Mouse (Mus musculus) embryonic facial prominence, embryonic 14.5 days (tissue): Measurements from ENCODE around the gene Tor4a. TPM values are rescaled to one million over a fixed set of nuclear protein-coding genes. Genes with fewer than 3 reads are reported as not detected.
A peak's percentile ranks its signal among the peaks of the same experiment; 100 is the strongest.

Experiments
- ATAC-seq: fragments of 200-750 bp; cut with Nextera tagmentation; 2 replicates; pipeline ENCODE4 v1.8.0; 2017; ENCODE audit warnings: low read depth, moderate number of reproducible peaks, moderate TSS enrichment
- DNase-seq: peaks from one replicate; pipeline ENCODE4 v3.0.0-alpha.2; 2015; ENCODE audit warnings: low spot score
- H3K27ac ChIP-seq: fragments of 300-500 bp; sonication (generic); replicated peaks from 2 replicates; pipeline ENCODE4 v1.5.1; 2014; ENCODE audit warnings: low read depth, mild to moderate bottlenecking, low read length, moderate library complexity
- H3K27me3 ChIP-seq: fragments of 300-500 bp; sonication (generic); replicated peaks from 2 replicates; pipeline ENCODE4 v1.6.1; 2014; ENCODE audit warnings: low read length; ENCODE audit not compliant: control insufficient read depth, insufficient read depth
- H3K36me3 ChIP-seq: fragments of 300-500 bp; sonication (generic); 2 replicates; pipeline ENCODE4 v1.6.1; 2014; ENCODE audit warnings: low read length, mixed read lengths; ENCODE audit not compliant: control insufficient read depth, insufficient read depth
- H3K4me1 ChIP-seq: fragments of 300-500 bp; sonication (generic); 2 replicates; pipeline ENCODE4 v1.6.1; 2014; ENCODE audit warnings: antibody characterized with exemption, low read length; ENCODE audit not compliant: control insufficient read depth, insufficient read depth
- H3K4me2 ChIP-seq: fragments of 300-500 bp; sonication (generic); 2 replicates; pipeline ENCODE4 v1.6.1; 2014; ENCODE audit warnings: low read depth, mild to moderate bottlenecking, low read length, moderate library complexity, mixed read lengths
- H3K4me3 ChIP-seq: fragments of 300-500 bp; sonication (generic); 2 replicates; pipeline ENCODE4 v1.5.1; 2014; ENCODE audit warnings: low read depth, mild to moderate bottlenecking, low read length
- H3K9ac ChIP-seq: fragments of 300-500 bp; sonication (generic); 2 replicates; pipeline ENCODE4 v1.6.1; 2014; ENCODE audit warnings: low read depth, mild to moderate bottlenecking, low read length, moderate library complexity, mixed read lengths
- H3K9me3 ChIP-seq: fragments of 300-500 bp; sonication (generic); 2 replicates; pipeline ENCODE4 v1.6.1; 2016; ENCODE audit warnings: low read length; ENCODE audit not compliant: control insufficient read depth
- WGBS: fragments of 180-500 bp; shearing (Covaris S2); extraction: QIAGEN DNeasy Blood & Tissue Kit; methylation state at CpG from one replicate; pipeline ENCODE4 v1.1.7; 2014; 5-methylcytosine and 5-hydroxymethylcytosine counted together
- polyA plus RNA-seq: library from polyadenylated mRNA; unstranded; fragments of >200 nt; fragmentation: Nextera tagmentation; extraction: Ambion mirVana; gene quantifications from 2 replicates; pipeline ENCODE4 v1.2.1, GENCODE M21; 2014

Tor4a gene
- polyA plus RNA-seq, 1 experiment from 2014 or later = 7.5 TPM

DNA sequence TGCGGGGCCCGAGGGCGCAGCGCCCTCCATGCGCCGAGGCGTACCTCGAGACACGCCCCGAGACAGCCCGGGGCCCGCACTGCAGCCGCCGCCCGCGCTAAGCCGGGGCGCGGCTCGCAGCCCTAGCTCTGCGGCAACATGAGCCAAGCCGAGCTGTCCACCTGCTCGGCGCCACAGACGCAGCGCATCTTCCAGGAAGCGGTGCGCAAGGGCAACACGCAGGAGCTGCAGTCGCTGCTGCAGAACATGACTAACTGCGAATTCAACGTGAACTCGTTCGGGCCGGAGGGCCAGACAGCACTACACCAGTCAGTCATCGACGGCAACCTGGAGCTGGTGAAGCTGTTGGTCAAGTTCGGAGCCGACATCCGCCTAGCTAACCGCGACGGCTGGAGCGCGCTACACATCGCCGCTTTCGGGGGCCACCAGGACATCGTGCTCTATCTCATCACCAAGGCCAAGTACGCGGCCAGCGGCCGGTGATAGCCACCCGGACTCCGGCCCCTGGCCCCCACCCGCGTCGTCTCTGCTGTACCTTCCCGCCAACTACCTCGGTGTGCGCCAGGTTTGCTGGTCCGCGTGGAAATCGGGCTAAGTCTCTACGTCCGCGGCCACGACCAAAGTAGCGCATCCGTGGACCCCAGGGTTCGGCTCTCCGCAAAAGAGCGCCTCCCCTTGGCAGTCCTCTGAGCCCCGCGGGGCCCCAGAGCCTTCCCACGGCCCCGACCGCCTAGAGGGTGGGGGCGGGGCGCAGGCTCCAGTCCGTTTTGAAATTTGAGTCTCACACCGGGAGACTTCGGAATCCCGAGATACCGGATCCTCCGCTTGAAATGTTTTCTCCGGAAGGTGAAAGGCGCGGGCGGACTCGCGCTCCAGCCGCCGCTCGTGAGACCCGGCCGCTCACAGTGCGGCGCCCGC lies 15.5 kb downstream of the Tor4a start:
- Histone ChIP-seq H3K4me2 (peak overlapping the region; percentile 85), H3K36me3 (no peaks in the 10 kb centered on the region), H3K27me3 (peaks cover 67% of the 10 kb centered on the region), H3K4me3 (peak overlapping the region; percentile 57), H3K4me1 (peaks cover 27% of the 10 kb centered on the region), H3K27ac (peak overlapping the region; percentile 75), H3K9me3 (no peaks in the 10 kb centered on the region), H3K9ac (peak overlapping the region; percentile 56)
- under 1% methylated on average over 74 of the region's 100 CpGs for WGBS
- DNase-seq (peak; percentile 73), ATAC-seq (peak; percentile 47)

DNA sequence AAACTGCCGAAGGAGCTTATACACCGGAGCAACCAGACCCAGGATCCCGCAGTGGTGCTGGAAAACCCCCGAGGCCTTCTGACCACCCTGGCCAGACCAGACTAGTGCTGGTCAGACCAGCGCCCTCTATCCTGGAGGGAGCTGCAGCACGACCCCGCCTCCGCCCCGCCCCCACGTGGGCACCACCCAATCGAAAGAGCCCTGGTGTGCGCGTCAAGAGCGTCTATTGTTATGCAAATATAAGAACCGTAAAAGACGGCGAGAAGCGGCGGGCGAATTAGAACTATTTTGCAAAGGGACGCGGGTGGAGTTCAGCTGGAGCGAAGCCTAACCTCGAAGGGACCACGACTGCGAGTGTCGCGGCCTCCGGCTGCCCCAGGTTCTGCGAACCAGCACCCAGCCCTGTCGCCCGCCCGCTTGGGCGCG lies 16.2 kb downstream of the Tor4a start, which contains the start of gene Nrarp:
TSS of gene Nrarp (plus strand) at position 281 of the 426 bp plus-strand sequence.
- peak within 1 kb of the TSS; percentile 56 for H3K9ac ChIP-seq
- H3K4me3 ChIP-seq = peak within 1 kb of the TSS; percentile 57
- ATAC-seq = peak; percentile 87
- peaks cover 71% of the 10 kb centered on the region for H3K27me3 ChIP-seq
- under 1% methylated on average over 32 of the region's 35 CpGs for WGBS
- no peaks in the 10 kb centered on the region for H3K9me3 ChIP-seq
- H3K27ac ChIP-seq = peak within 1 kb of the TSS; percentile 75
- DNase-seq = peak; percentile 95
- peak within 1 kb of the TSS; percentile 85 for H3K4me2 ChIP-seq
- H3K4me1 ChIP-seq = peaks cover 26% of the 10 kb centered on the region
- no peaks in the 10 kb centered on the region for H3K36me3 ChIP-seq

DNA sequence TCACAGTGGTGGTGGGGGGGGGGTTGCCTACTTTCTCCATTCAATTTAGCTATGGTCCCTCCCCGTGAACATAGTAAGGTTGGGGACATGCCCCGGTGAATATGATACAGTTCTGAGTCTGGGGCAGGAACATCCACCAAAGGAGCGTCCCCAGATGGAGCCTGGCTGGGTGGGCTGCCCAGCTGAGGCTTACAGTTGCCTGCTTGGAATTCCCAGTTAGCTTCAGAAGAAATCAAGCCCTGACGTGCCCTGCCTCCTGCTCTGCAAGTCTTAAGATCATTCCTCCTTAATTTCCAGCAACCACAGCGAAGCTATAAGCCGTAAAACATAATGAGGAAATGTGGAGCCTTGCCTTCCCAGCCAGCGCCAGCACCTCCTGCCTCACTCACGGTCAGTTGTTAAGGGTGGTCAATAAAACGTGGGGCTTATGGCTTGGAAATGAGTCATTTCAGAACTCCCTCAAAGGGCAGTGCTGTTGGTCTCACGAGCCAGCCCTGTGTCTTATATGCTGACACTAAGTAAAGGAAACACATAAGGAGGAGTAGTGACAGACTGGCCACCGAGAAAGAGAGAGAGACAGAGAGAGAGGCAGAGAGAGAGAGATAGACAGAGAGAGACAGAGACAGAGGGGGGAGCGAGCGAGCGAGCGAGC lies 17.0 kb downstream of the Tor4a start:
- Histone ChIP-seq H3K27ac (peak overlapping the region; percentile 13; the same call in 1 of the 2 replicates), H3K9me3 (no peaks in the 10 kb centered on the region), H3K27me3 (peaks cover 69% of the 10 kb centered on the region), H3K4me1 (peaks cover 20% of the 10 kb centered on the region), H3K4me2 (peak overlapping the region; percentile 85), H3K9ac (no peak overlapping the region), H3K36me3 (no peaks in the 10 kb centered on the region), H3K4me3 (peak overlapping the region; percentile 57)
- 47% methylated on average over 15 of the region's 15 CpGs for WGBS
- ATAC-seq = no peak
- DNase-seq = no peak

DNA sequence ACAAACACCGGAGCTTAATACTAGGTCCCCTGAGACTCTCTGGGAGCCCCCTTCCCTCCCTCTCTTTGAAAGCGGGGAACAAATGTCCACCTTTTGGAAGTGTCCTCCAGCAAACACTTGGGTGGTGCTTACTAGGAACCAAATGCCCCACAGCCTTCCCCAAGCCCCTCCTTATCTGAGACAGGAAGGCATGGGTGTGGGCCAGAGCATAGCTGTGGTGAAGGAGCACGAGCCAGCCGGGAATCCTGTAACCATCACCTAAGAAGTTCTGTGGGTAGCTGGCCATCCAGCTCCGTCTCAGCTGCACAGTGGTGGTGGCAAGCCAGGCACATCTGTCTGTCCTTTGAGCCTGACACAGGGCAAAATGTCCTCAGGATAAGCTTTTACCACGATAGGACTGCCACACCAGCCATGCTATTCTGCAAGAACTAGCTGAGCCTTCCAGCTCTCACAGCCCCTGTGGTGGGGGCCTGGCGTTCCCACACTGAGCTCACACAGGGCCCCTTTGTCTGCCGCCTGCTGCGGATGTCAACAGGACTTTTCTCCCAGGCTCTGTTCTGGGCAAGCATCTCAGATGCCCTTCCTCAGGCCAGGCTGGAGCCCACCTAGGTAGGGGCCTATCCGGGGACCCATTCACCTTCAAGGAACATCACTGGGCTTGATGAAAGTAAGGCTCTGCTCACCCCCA lies 18.3 kb downstream of the Tor4a start:
- DNase-seq (no peak), ATAC-seq (no peak)
- H3K27me3 ChIP-seq = peaks cover 57% of the 10 kb centered on the region
- peak overlapping the region; percentile 58 for H3K27ac ChIP-seq
- H3K36me3 ChIP-seq = no peaks in the 10 kb centered on the region
- H3K4me3 ChIP-seq = no peak overlapping the region
- 0 out of 2 replicates have a peak overlapping the region, but pooled peaks have one; percentile 28 for H3K9ac ChIP-seq
- WGBS = 12% methylated on average over 10 of the region's 10 CpGs
- H3K4me2 ChIP-seq = peak overlapping the region; percentile 25
- no peaks in the 10 kb centered on the region for H3K9me3 ChIP-seq
- peaks cover 20% of the 10 kb centered on the region for H3K4me1 ChIP-seq

DNA sequence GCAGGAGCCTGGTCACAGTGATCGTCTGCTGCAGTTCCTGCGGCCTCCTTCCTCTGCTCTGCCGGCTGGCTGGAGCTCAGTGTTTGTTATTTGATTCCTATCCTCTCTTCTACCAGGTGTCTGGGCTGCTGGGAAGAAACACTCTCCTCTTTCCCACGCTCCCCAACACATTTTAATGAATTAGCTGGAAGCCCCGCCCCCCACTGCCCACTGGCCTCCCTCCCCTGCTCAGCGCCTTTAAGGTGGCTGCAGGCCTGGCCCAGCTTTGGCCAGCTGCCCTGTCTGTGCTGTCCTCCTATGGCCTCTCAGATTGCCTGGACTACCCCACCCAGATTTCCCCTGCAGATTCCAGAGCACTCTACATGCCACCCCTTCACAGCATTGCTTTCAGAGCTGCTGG lies 19.0 kb downstream of the Tor4a start:
- Histone ChIP-seq H3K27ac (peak overlapping the region; percentile 58; the same call in 1 of the 2 replicates), H3K9ac (peak overlapping the region; percentile 46), H3K4me1 (peaks cover 20% of the 10 kb centered on the region), H3K27me3 (peaks cover 50% of the 10 kb centered on the region), H3K4me3 (no peak overlapping the region), H3K9me3 (no peaks in the 10 kb centered on the region), H3K4me2 (peak overlapping the region; percentile 25; the same call in 1 of the 2 replicates), H3K36me3 (no peaks in the 10 kb centered on the region)
- ATAC-seq (no peak), DNase-seq (peak; percentile 78)
- 7% methylated on average over 5 of the region's 6 CpGs for WGBS

DNA sequence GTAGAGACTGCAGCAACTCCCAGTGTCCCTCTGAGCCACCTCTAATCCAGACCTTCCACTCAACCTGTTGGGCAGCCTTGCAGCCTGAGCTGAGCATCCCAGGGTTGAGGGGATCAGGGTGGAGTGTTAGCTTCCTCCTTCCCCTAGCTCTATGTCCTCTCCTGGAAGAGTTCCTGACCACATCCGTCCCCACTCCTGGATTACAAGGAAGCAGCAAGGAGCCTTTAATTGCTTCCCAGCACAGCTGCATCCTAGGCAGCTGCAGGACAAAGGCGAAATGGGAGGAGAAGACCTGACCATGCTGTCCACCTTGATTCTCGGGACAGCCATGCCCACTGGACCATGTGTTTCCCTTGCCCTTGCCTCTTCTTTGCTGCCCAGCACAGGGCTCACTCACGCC lies 19.6 kb downstream of the Tor4a start:
- DNase-seq (no peak), ATAC-seq (no peak)
- Histone ChIP-seq H3K4me3 (no peak overlapping the region), H3K27ac (peak overlapping the region; percentile 58; the same call in 1 of the 2 replicates), H3K36me3 (no peaks in the 10 kb centered on the region), H3K4me1 (peaks cover 20% of the 10 kb centered on the region), H3K9ac (peak overlapping the region; percentile 46), H3K9me3 (no peaks in the 10 kb centered on the region), H3K4me2 (peak overlapping the region; percentile 25; the same call in 1 of the 2 replicates), H3K27me3 (peaks cover 46% of the 10 kb centered on the region)
- WGBS = 48% methylated on average over 4 of the region's 4 CpGs

DNA sequence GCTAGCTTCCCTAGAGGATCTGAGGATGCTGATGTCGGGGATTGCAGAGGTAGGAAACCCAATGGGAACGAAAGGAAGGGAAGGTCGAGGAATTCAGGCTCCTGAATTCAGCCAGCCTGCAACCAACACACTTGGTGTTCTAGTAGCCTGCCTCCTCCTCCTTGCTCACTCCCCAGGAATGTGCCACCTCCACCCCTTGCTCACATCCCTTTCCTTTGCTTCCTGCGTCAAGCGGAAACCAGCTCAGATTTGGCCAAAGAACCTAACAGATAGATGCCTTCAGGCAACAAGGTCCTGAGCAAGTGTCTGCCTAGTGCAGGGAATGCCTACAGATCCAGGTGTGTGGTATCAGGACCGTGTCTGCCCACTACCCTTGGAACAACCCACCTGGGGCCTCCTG lies 20.1 kb downstream of the Tor4a start:
- WGBS = 60% methylated on average over 6 of the region's 6 CpGs
- ATAC-seq (no peak), DNase-seq (no peak)
- H3K27me3 ChIP-seq = peaks cover 41% of the 10 kb centered on the region
- no peak overlapping the region for H3K4me2 ChIP-seq
- H3K4me1 ChIP-seq = peaks cover 20% of the 10 kb centered on the region
- H3K9me3 ChIP-seq = no peaks in the 10 kb centered on the region
- H3K4me3 ChIP-seq = no peak overlapping the region
- H3K36me3 ChIP-seq = no peaks in the 10 kb centered on the region
- H3K9ac ChIP-seq = peak overlapping the region; percentile 46
- H3K27ac ChIP-seq = 0 out of 2 replicates have a peak overlapping the region, but pooled peaks have one; percentile 58

DNA sequence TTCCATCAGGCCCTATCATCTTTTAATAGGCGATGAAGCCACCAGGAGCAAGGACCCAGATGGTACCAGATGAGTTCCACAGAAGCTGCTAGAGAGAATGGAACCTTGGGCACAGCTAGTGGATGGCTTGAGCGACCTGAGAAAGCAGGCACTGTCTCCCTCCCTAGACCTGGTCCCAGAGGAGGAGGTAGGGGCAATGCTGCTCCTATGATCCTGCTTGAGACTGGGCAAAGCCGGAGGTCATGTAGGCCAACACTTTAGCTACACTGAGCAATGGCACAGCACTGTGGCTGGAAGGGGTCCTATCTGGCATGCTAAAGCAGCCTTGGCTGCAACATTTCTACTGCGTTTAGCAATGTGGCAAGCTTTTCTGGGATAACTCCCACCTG lies 21.0 kb downstream of the Tor4a start:
- ATAC-seq (no peak), DNase-seq (no peak)
- 77% methylated on average over 4 of the region's 4 CpGs for WGBS
- no peaks in the 10 kb centered on the region for H3K36me3 ChIP-seq
- H3K4me3 ChIP-seq = no peak overlapping the region
- H3K27ac ChIP-seq = no peak overlapping the region
- no peak overlapping the region; the same call in 1 of the 2 replicates for H3K9ac ChIP-seq
- no peaks in the 10 kb centered on the region for H3K9me3 ChIP-seq
- H3K27me3 ChIP-seq = peaks cover 32% of the 10 kb centered on the region
- H3K4me2 ChIP-seq = no peak overlapping the region
- H3K4me1 ChIP-seq = peaks cover 20% of the 10 kb centered on the region
